Mouse (Mus musculus) heart, adult 2 months (tissue): ENCODE measurements at regions not wholly inside any gene's neighbourhood (a gene's known extent, or its start where the extent isn't known, plus 50 kb on each side); places are given as distances from the start of the nearest gene placed in this dataset.

ENCODE experiments used
- CTCF ChIP-seq: fragments of 200-600 bp; IDR thresholded peaks from 2 replicates; pipeline ENCODE4 v1.8.1; 2022; ENCODE audit warnings: antibody characterized with exemption, mild to moderate bottlenecking, moderate library complexity
- EP300 ChIP-seq: fragments of 200-500 bp; IDR thresholded peaks from 2 replicates; pipeline ENCODE4 v1.6.1; 2011; ENCODE audit warnings: low read depth, low read length, control low read depth; ENCODE audit not compliant: insufficient read depth
- POLR2A ChIP-seq: fragments of 200-500 bp; IDR thresholded peaks from 2 replicates; pipeline ENCODE4 v1.6.1; 2011; ENCODE audit warnings: mild to moderate bottlenecking, low read depth, low read length, control low read depth; ENCODE audit not compliant: insufficient read depth

DNA sequence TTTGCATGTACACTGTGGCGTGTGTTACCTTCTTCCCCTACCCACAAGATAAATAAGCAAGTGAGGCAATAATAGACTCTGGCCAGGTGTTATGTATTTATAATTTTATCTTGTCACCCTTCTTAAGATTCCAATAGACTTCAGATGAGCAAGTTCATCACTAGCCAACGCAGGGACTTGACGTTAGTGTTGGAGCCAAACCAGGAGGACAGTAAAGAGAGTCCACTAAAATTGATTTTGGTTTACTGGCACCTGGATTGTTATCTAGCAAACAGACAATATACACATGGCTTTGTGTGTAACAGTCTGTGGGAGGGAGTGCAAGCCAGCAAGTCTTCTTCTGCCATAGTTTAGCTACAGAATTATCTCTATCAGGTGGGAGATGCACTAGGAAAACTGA is 236.0 kb downstream of the Ndfip2 start:
- no peak for TF ChIP-seq CTCF
- TF ChIP-seq EP300 = no peak
- TF ChIP-seq POLR2A = no peak
